Mouse (Mus musculus) bone marrow, adult 2 months (tissue): ENCODE measurements around the gene Dnpep.

Experiments used
- CTCF ChIP-seq: fragments of 200-500 bp; IDR thresholded peaks from 2 replicates; pipeline ENCODE4 v1.5.1; 2011; ENCODE audit warnings: low read length, control low read depth; ENCODE audit not compliant: control insufficient read depth, insufficient read depth
- POLR2A ChIP-seq: fragments of 200-500 bp; IDR thresholded peaks from 2 replicates; pipeline ENCODE4 v1.6.1; 2011; ENCODE audit warnings: low read depth, mild to moderate bottlenecking, control low read depth, low read length, borderline replicate concordance; ENCODE audit not compliant: control insufficient read depth

GRCm38 (mm10) chr1:75344291-75345035 is 26.7 kb upstream of the Dnpep start:
- TF ChIP-seq POLR2A (no peak), CTCF (no peak)
